Mouse (Mus musculus) thymus, adult 2 months (tissue): Measurements from ENCODE around the gene Krtap4-13.

Experiments used
- CTCF ChIP-seq: fragments of 200-500 bp; IDR thresholded peaks from 2 replicates; pipeline ENCODE4 v1.5.1; 2012; ENCODE audit warnings: mild to moderate bottlenecking, control low read depth, low read length, moderate library complexity, borderline replicate concordance; ENCODE audit not compliant: control insufficient read depth, poor library complexity, insufficient read depth; ENCODE audit errors: extremely low read depth
- POLR2A ChIP-seq: fragments of 200-500 bp; IDR thresholded peaks from 2 replicates; pipeline ENCODE4 v1.6.1; 2012; ENCODE audit warnings: mild to moderate bottlenecking, low read length, control low read depth, moderate library complexity; ENCODE audit not compliant: control insufficient read depth, poor library complexity, insufficient read depth; ENCODE audit errors: extremely low read depth

- TF ChIP-seq POLR2A (no peak), CTCF (no peak)
These were observed 44.4 kb upstream of the Krtap4-13 start for GRCm38 (mm10) chr11:99854121-99854520.
